Mouse (Mus musculus): ENCODE results near the gene Cdk5rap2. TPM values are rescaled to one million over a fixed set of nuclear protein-coding genes. Genes with fewer than 3 reads are reported as not detected.

Cdk5rap2 gene
- total and polyA plus RNA-seq, 2 experiments from 2014 or later = 8.9 to 19.9 TPM

- H3K4me2 ChIP-seq (ENCODE audit: low read depth, low read length) = no peak overlapping the region
- DNase-seq (ENCODE audit: low spot score) (no peak), ATAC-seq (no peak)
- 94% methylated on average over 7 of the region's 7 CpGs for WGBS
- H3K36me3 ChIP-seq (ENCODE audit: insufficient read depth, low read length) = peaks cover 22% of the 10 kb centered on the region; the same call in 1 of the 2 replicates
- no peak overlapping the region for H3K9ac ChIP-seq (replicated peaks; ENCODE audit: low read length)
- H3K27me3 ChIP-seq (ENCODE audit: insufficient read depth, low read length) = no peaks in the 10 kb centered on the region
- no peaks in the 10 kb centered on the region for H3K9me3 ChIP-seq (ENCODE audit: low read length)
- H3K27ac ChIP-seq = no peak overlapping the region
- no peak overlapping the region for H3K4me3 ChIP-seq (ENCODE audit: low read length)
- H3K4me1 ChIP-seq (ENCODE audit: insufficient read depth, low read length) = no peaks in the 10 kb centered on the region
- no peak for TF ChIP-seq CTCF (IDR thresholded peaks at IDR 0.05; ENCODE audit: low read depth)
Observed at GRCm38 (mm10) chr4:70239731-70240130, 170.5 kb downstream of the Cdk5rap2 start.

- ATAC-seq = no peak
- WGBS = 92% methylated on average over 6 of the region's 6 CpGs
- Histone ChIP-seq H3K36me3 (ENCODE audit: insufficient read depth, low read length) (peaks cover 20% of the 10 kb centered on the region; the same call in 1 of the 2 replicates), H3K4me1 (ENCODE audit: insufficient read depth, low read length) (no peaks in the 10 kb centered on the region), H3K9me3 (ENCODE audit: low read length) (no peaks in the 10 kb centered on the region), H3K4me2 (ENCODE audit: low read depth, low read length) (no peak overlapping the region), H3K9ac (replicated peaks; ENCODE audit: low read length) (no peak overlapping the region), H3K27ac (no peak overlapping the region), H3K27me3 (ENCODE audit: insufficient read depth, low read length) (no peaks in the 10 kb centered on the region), H3K4me3 (ENCODE audit: low read length) (no peak overlapping the region)
- DNase-seq (ENCODE audit: low spot score) = no peak
- no peak for TF ChIP-seq CTCF (IDR thresholded peaks at IDR 0.05; ENCODE audit: low read depth)
Observed at GRCm38 (mm10) chr4:70238862-70239261, 171.4 kb downstream of the Cdk5rap2 start.

GRCm38 (mm10) chr4:70232383-70232782 lies 177.9 kb downstream of the Cdk5rap2 start:
- ATAC-seq = no peak
- WGBS = 58% methylated on average over 3 of the region's 3 CpGs
- no peaks in the 10 kb centered on the region for H3K4me1 ChIP-seq (ENCODE audit: insufficient read depth, low read length)

GRCm38 (mm10) chr4:70229874-70230273 lies 180.4 kb downstream of the Cdk5rap2 start:
- ATAC-seq = no peak
- Histone ChIP-seq H3K9ac (replicated peaks; ENCODE audit: low read length) (no peak overlapping the region), H3K27ac (no peak overlapping the region), H3K4me1 (ENCODE audit: insufficient read depth, low read length) (no peaks in the 10 kb centered on the region), H3K9me3 (ENCODE audit: low read length) (no peaks in the 10 kb centered on the region), H3K27me3 (ENCODE audit: insufficient read depth, low read length) (no peaks in the 10 kb centered on the region), H3K4me2 (ENCODE audit: low read depth, low read length) (no peak overlapping the region), H3K36me3 (ENCODE audit: insufficient read depth, low read length) (peaks cover 11% of the 10 kb centered on the region; the same call in 1 of the 2 replicates), H3K4me3 (ENCODE audit: low read length) (no peak overlapping the region)
- DNase-seq (ENCODE audit: low spot score) = no peak
- no peak for TF ChIP-seq CTCF (IDR thresholded peaks at IDR 0.05; ENCODE audit: low read depth)
- 91% methylated on average over 4 of the region's 4 CpGs for WGBS

More at GRCm38 (mm10) chr4:70232383-70232782, 177.9 kb downstream of the Cdk5rap2 start:
- Histone ChIP-seq H3K9ac (replicated peaks; ENCODE audit: low read length) (no peak overlapping the region), H3K36me3 (ENCODE audit: insufficient read depth, low read length) (peaks cover 11% of the 10 kb centered on the region; the same call in 1 of the 2 replicates), H3K4me3 (ENCODE audit: low read length) (no peak overlapping the region), H3K27me3 (ENCODE audit: insufficient read depth, low read length) (no peaks in the 10 kb centered on the region), H3K4me2 (ENCODE audit: low read depth, low read length) (no peak overlapping the region), H3K9me3 (ENCODE audit: low read length) (no peaks in the 10 kb centered on the region), H3K27ac (no peak overlapping the region)
- no peak for TF ChIP-seq CTCF (IDR thresholded peaks at IDR 0.05; ENCODE audit: low read depth)
- no peak for DNase-seq (ENCODE audit: low spot score)

- H3K27me3 ChIP-seq (ENCODE audit: insufficient read depth, low read length) = no peaks in the 10 kb centered on the region
- no peak for TF ChIP-seq CTCF (IDR thresholded peaks at IDR 0.05; ENCODE audit: low read depth)
- no peak overlapping the region for H3K4me3 ChIP-seq (ENCODE audit: low read length)
- DNase-seq (ENCODE audit: low spot score) (no peak), ATAC-seq (no peak)
- peaks cover 4% of the 10 kb centered on the region; the same call in 1 of the 2 replicates for H3K36me3 ChIP-seq (ENCODE audit: insufficient read depth, low read length)
- no peak overlapping the region for H3K4me2 ChIP-seq (ENCODE audit: low read depth, low read length)
- no peak overlapping the region for H3K27ac ChIP-seq
- 79% methylated on average over 2 of the region's 2 CpGs for WGBS
- no peaks in the 10 kb centered on the region for H3K9me3 ChIP-seq (ENCODE audit: low read length)
- no peak overlapping the region for H3K9ac ChIP-seq (replicated peaks; ENCODE audit: low read length)
- H3K4me1 ChIP-seq (ENCODE audit: insufficient read depth, low read length) = no peaks in the 10 kb centered on the region
Observed at GRCm38 (mm10) chr4:70228350-70228749, 181.9 kb downstream of the Cdk5rap2 start.

GRCm38 (mm10) chr4:70227667-70228066 lies 182.6 kb downstream of the Cdk5rap2 start:
- WGBS = 72% methylated on average over 3 of the region's 3 CpGs
- H3K9me3 ChIP-seq (ENCODE audit: low read length) = no peaks in the 10 kb centered on the region
- H3K27me3 ChIP-seq (ENCODE audit: insufficient read depth, low read length) = no peaks in the 10 kb centered on the region
- H3K4me1 ChIP-seq (ENCODE audit: insufficient read depth, low read length) = no peaks in the 10 kb centered on the region
- no peak for ATAC-seq
- no peak for DNase-seq (ENCODE audit: low spot score)
- no peak for TF ChIP-seq CTCF (IDR thresholded peaks at IDR 0.05; ENCODE audit: low read depth)
- no peak overlapping the region for H3K4me3 ChIP-seq (ENCODE audit: low read length)
- H3K36me3 ChIP-seq (ENCODE audit: insufficient read depth, low read length) = peaks cover 9% of the 10 kb centered on the region; the same call in 1 of the 2 replicates
- no peak overlapping the region for H3K4me2 ChIP-seq (ENCODE audit: low read depth, low read length)
- H3K27ac ChIP-seq = no peak overlapping the region
- no peak overlapping the region for H3K9ac ChIP-seq (replicated peaks; ENCODE audit: low read length)

GRCm38 (mm10) chr4:70224503-70224902 lies 185.7 kb downstream of the Cdk5rap2 start:
- Histone ChIP-seq H3K4me1 (ENCODE audit: insufficient read depth, low read length) (peaks cover 5% of the 10 kb centered on the region; the same call in 1 of the 2 replicates), H3K27me3 (ENCODE audit: insufficient read depth, low read length) (no peaks in the 10 kb centered on the region), H3K36me3 (ENCODE audit: insufficient read depth, low read length) (peaks cover 10% of the 10 kb centered on the region; the same call in 1 of the 2 replicates), H3K9me3 (ENCODE audit: low read length) (no peaks in the 10 kb centered on the region), H3K27ac (no peak overlapping the region), H3K4me3 (ENCODE audit: low read length) (no peak overlapping the region), H3K9ac (replicated peaks; ENCODE audit: low read length) (no peak overlapping the region), H3K4me2 (ENCODE audit: low read depth, low read length) (no peak overlapping the region)
- 71% methylated on average over 2 of the region's 2 CpGs for WGBS
- ATAC-seq (0 out of 2 replicates have a peak, but pooled peaks have one; percentile 14), DNase-seq (ENCODE audit: low spot score) (peak; percentile 27)
- no peak for TF ChIP-seq CTCF (IDR thresholded peaks at IDR 0.05; ENCODE audit: low read depth)
